Mouse (Mus musculus) liver, adult 2 months (tissue): ENCODE results near the gene Prex1. TPM values are rescaled to one million over a fixed set of nuclear protein-coding genes. Genes with fewer than 3 reads are reported as not detected.

Source experiments
- DNase-seq: peaks from one replicate; pipeline ENCODE4 v3.0.0-alpha.2; 2011; ENCODE audit warnings: low read depth, low spot score; ENCODE audit errors: extremely low read depth
- H3K27ac ChIP-seq: fragments of 200-500 bp; replicated peaks from 2 replicates; pipeline ENCODE4 v1.5.1; 2012; ENCODE audit warnings: low read depth, mild to moderate bottlenecking, control low read depth, inconsistent platforms, low read length; ENCODE audit not compliant: insufficient read depth
- H3K27me3 ChIP-seq: fragments of 200-500 bp; 2 replicates; pipeline ENCODE4 v1.6.1; 2012; ENCODE audit warnings: mild to moderate bottlenecking, moderate library complexity, low read length, inconsistent platforms; ENCODE audit not compliant: control insufficient read depth, insufficient read depth
- H3K36me3 ChIP-seq: fragments of 200-500 bp; 2 replicates; pipeline ENCODE4 v1.6.1; 2012; ENCODE audit warnings: low read length, inconsistent platforms; ENCODE audit not compliant: control insufficient read depth, insufficient read depth
- H3K4me1 ChIP-seq: fragments of 200-500 bp; 2 replicates; pipeline ENCODE4 v1.6.1; 2011; ENCODE audit warnings: low read length; ENCODE audit not compliant: control insufficient read depth, insufficient read depth
- H3K4me3 ChIP-seq: fragments of 200-500 bp; 2 replicates; pipeline ENCODE4 v1.5.1; 2011; ENCODE audit warnings: low read depth, mild to moderate bottlenecking, control low read depth, low read length, moderate library complexity; ENCODE audit not compliant: insufficient read depth
- H3K79me2 ChIP-seq: fragments of 200-500 bp; 2 replicates; pipeline ENCODE4 v1.6.1; 2012; ENCODE audit warnings: inconsistent platforms, mild to moderate bottlenecking, low read length, moderate library complexity; ENCODE audit not compliant: control insufficient read depth, insufficient read depth
- H3K9ac ChIP-seq: fragments of 200-500 bp; 2 replicates; pipeline ENCODE4 v1.6.1; 2012; ENCODE audit warnings: low read depth, mild to moderate bottlenecking, control low read depth, inconsistent platforms, low read length
- CTCF ChIP-seq: fragments of 200-500 bp; IDR thresholded peaks from 2 replicates; pipeline ENCODE4 v1.5.1; 2011; ENCODE audit warnings: low read depth, low read length, control low read depth
- POLR2A ChIP-seq: fragments of 200-500 bp; IDR thresholded peaks from 2 replicates; pipeline ENCODE4 v1.6.1; 2011; ENCODE audit warnings: low read length, control low read depth; ENCODE audit not compliant: insufficient read depth; ENCODE audit errors: extremely low read depth
- WGBS: fragments of 180-500 bp; shearing (Covaris S2); methylation state at CpG from one replicate; pipeline ENCODE4 v1.1.7; 2018; 5-methylcytosine and 5-hydroxymethylcytosine counted together
- polyA plus RNA-seq: library from polyadenylated mRNA; depleted of rRNA; stranded (reverse); fragments of >200 nt; gene quantifications from 2 replicates; pipeline ENCODE4 v1.2.3, GENCODE M21; 2012
- total RNA-seq: library from RNA; depleted of rRNA; stranded (reverse); fragments of >200 nt; gene quantifications from 2 replicates; pipeline ENCODE4 v1.2.3, GENCODE M21; 2014

The Prex1 gene
- total and polyA plus RNA-seq, 2 experiments, result 2.0 to 5.6 TPM

DNA sequence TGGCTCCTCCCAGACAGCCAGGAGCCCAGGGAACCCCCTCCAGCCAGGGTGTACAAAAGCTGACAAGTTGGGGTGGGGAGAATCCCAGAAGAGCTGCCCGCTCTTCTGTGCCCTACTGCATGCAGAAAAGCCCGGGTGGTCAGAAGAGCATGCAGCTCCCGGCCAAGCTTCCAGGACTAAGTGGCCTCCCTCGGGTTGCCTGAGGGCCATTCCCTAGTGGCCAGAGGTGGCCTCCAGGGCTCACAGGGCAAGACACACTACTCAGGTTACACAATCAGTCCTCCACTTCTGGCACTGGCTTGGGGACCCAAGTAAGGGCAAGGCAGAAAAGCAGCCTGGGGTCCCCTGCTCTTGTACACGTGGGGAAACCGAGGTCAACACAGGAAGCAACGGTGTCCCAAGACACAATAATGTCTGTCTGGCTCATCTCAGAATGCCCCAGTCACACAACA lies 1.9 kb downstream of the Prex1 start:
- Histone ChIP-seq H3K79me2 (no peaks in the 10 kb centered on the region), H3K27me3 (no peaks in the 10 kb centered on the region), H3K4me3 (no peak overlapping the region), H3K27ac (no peak overlapping the region), H3K36me3 (no peaks in the 10 kb centered on the region), H3K9ac (peak overlapping the region; percentile 3; the same call in 1 of the 2 replicates), H3K4me1 (no peaks in the 10 kb centered on the region)
- DNase-seq, result peak; percentile 54
- TF ChIP-seq CTCF, result no peak
- TF ChIP-seq POLR2A, result no peak
- WGBS, result 50% methylated on average over 7 of the region's 7 CpGs

DNA sequence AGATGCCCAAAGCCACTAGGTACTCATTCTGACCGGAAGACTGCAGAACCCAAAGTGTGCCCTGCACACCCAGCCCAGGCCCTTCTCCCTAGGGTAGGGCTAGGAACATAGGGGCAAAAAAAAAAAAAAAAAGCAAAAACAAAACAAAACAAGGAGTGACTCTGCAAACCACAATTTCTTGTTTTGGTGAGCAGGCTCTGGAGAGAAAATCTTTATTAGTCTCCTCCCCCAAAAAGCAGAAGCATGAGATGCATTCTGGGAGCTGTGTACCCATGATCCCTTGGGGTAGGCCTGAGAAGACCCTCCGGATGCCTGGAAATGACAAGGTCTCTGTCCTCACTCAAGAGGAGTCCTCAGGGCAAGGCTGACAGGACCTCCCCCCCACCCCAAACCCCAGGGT lies 3.7 kb downstream of the Prex1 start:
- no peak for TF ChIP-seq CTCF
- H3K4me1 ChIP-seq, result no peaks in the 10 kb centered on the region
- no peak overlapping the region for H3K9ac ChIP-seq
- H3K27me3 ChIP-seq, result no peaks in the 10 kb centered on the region
- H3K4me3 ChIP-seq, result no peak overlapping the region
- no peak overlapping the region for H3K27ac ChIP-seq
- DNase-seq, result no peak
- H3K36me3 ChIP-seq, result no peaks in the 10 kb centered on the region
- 98% methylated on average over 2 of the region's 2 CpGs for WGBS
- H3K79me2 ChIP-seq, result no peaks in the 10 kb centered on the region

DNA sequence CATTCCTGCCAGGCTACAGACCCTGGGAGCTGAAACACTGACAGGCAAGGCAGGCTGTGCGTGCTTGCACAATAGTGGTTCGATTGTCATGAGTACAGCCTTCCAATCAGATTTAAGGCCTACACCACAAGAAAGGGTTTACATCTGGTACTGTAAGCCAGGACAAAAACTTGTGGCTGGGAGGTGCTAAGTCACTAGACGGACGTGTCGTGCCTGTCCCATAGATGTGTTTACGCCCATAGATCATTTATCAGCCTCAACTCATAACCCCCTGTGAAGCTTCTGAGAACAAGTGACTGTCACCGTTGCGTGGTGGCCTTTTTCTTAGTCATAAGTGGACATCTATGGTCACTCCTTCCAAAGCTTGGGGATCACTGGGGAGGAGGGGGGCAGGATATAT lies 5.3 kb downstream of the Prex1 start:
- Histone ChIP-seq H3K9ac (no peak overlapping the region), H3K27ac (no peak overlapping the region), H3K36me3 (no peaks in the 10 kb centered on the region), H3K4me3 (no peak overlapping the region), H3K4me1 (no peaks in the 10 kb centered on the region), H3K79me2 (no peaks in the 10 kb centered on the region), H3K27me3 (no peaks in the 10 kb centered on the region)
- TF ChIP-seq CTCF (no peak), POLR2A (no peak)
- 82% methylated on average over 8 of the region's 8 CpGs for WGBS
- peak; percentile 58 for DNase-seq

DNA sequence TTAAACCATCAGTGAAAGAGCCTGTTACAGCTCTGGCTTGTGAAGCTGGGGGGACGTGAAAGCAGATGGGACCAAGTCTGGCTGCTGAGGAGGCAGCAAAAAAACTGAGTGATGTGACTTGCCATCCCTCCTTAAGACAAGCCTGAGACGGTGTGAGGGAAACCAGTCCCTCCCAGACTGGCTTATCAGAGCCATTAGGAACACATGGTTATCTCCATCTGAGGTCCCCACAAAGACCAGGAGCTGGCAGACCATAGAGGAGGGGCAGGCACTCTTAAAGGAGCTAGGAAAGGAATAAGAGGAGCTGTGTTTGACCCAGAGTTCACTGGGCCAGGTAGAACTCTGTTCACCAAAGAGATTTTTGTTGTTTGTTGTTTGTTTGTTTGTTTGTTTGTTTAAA lies 7.1 kb downstream of the Prex1 start:
- Histone ChIP-seq H3K27me3 (no peaks in the 10 kb centered on the region), H3K9ac (no peak overlapping the region), H3K4me1 (no peaks in the 10 kb centered on the region), H3K36me3 (no peaks in the 10 kb centered on the region), H3K4me3 (no peak overlapping the region), H3K27ac (no peak overlapping the region), H3K79me2 (no peaks in the 10 kb centered on the region)
- WGBS, result 81% methylated on average over 2 of the region's 2 CpGs
- TF ChIP-seq POLR2A (no peak), CTCF (no peak)
- no peak for DNase-seq

DNA sequence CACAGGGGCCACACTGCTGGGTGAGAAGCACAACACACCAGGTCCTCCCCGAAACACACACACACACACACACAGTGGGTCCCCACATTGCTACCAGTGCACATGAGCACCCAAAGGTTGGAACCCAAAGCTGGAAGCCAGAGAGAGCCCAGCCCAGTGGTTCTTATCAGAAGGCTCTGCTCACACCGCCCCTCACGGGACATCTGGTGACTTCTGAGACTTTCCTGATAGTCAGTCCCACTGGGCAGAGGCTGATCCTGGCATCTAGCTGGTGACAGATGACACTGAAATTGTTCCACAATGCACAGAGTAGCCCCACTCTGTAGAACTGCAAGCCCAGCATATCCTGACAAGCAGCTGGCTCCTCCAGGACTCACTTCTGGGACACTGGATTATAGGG lies 10.1 kb downstream of the Prex1 start:
- Histone ChIP-seq H3K4me3 (no peak overlapping the region), H3K4me1 (no peaks in the 10 kb centered on the region), H3K36me3 (no peaks in the 10 kb centered on the region), H3K9ac (no peak overlapping the region), H3K79me2 (no peaks in the 10 kb centered on the region), H3K27me3 (no peaks in the 10 kb centered on the region), H3K27ac (no peak overlapping the region)
- TF ChIP-seq CTCF (no peak), POLR2A (no peak)
- no peak for DNase-seq
- 55% methylated on average over 3 of the region's 3 CpGs for WGBS

DNA sequence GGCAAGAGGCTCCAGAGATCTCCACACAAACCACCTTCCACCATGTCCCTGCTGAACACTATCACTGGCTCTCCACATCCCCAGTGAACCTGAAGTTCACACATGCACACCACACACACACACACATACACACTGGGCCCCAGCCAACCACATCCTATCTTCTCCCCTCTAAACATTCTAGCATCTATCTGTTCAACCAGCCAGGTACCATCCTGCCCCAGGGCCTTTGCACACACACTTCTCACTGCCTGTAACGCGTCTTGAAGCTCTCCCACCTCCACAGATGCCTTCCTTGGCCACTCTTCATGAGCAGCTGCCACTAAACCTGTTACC lies 11.6 kb downstream of the Prex1 start:
- no peak for DNase-seq
- Histone ChIP-seq H3K79me2 (0 out of 2 replicates have a peak, but pooled peaks cover 2% of the 10 kb centered on the region), H3K4me1 (no peaks in the 10 kb centered on the region), H3K36me3 (no peaks in the 10 kb centered on the region), H3K27ac (no peak overlapping the region), H3K4me3 (no peak overlapping the region), H3K27me3 (no peaks in the 10 kb centered on the region), H3K9ac (no peak overlapping the region)
- TF ChIP-seq POLR2A (no peak), CTCF (no peak)
- WGBS, result 93% methylated on average over 2 of the region's 2 CpGs
